Mouse (Mus musculus) layer of hippocampus, adult 2 months (tissue): ENCODE measurements around the gene Slc30a2. TPM values are rescaled to one million over a fixed set of nuclear protein-coding genes. Genes with fewer than 3 reads are reported as not detected.
"Not testable (repeated sequence)": the region's sequence is repeated elsewhere in the genome, so short reads cannot be mapped to it uniquely, and the experiment has no call there.

Experiments used
- DNase-seq, 2 experiments: peaks; one replicate each; pipeline ENCODE4 v3.0.0; 2022; ENCODE audit warnings: low spot score in 2 of 2
- H3K27ac ChIP-seq: fragments of 200-600 bp; 2 replicates; pipeline ENCODE4 v1.8.1; 2022
- H3K4me3 ChIP-seq: fragments of 200-600 bp; 2 replicates; pipeline ENCODE4 v1.8.1; 2022; ENCODE audit warnings: mild to moderate bottlenecking
- CTCF ChIP-seq: fragments of 200-600 bp; conservative IDR thresholded peaks from 2 replicates; pipeline ENCODE4 v1.8.1; 2022; ENCODE audit warnings: antibody characterized with exemption, mild to moderate bottlenecking, moderate library complexity
- total RNA-seq, 2 experiments: library from RNA; stranded (reverse); gene quantifications; 2 replicates each; pipeline ENCODE4 v1.2.3; 2021

Slc30a2 gene
- total RNA-seq, 2 experiments from 2014 or later, result not detected

- TF ChIP-seq CTCF, result no peak
- DNase-seq, result no peak
- H3K4me3 ChIP-seq, result no peak overlapping the region
- no peak overlapping the region for H3K27ac ChIP-seq
Measured at GRCm38 (mm10) chr4:134328832-134329231, 14.1 kb upstream of the Slc30a2 start.

DNA sequence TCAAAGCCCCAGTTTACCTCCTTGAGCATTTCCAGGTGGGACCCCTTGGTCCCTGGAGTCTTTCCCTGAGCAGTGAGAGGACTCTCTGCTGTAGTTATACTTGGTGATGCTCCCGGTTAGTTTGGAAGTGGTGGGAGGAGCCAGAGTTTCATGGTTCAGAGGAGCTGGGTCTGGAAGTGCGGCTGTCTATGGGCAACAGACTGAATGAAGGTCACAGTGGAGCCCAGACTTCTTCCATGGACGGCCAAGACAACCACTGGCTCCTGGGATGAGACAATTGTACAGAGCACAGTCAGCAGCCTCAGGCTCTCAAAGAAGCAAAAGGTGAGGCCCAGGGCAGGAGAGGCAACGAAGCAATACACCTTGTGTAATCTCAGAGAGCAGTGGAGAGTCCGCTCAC is 12.7 kb upstream of the Slc30a2 start:
- H3K27ac ChIP-seq, result no peak overlapping the region
- H3K4me3 ChIP-seq, result no peak overlapping the region
- TF ChIP-seq CTCF, result no peak
- no peak for DNase-seq

GRCm38 (mm10) chr4:134341231-134341630 is 1.8 kb upstream of the Slc30a2 start:
- DNase-seq, H3K27ac ChIP-seq, H3K4me3 ChIP-seq: not testable (repeated sequence)

- Histone ChIP-seq H3K4me3 (no peak overlapping the region), H3K27ac (no peak overlapping the region)
- no peak for DNase-seq
- no peak for TF ChIP-seq CTCF
Measured at GRCm38 (mm10) chr4:134342213-134342779, 685 bp upstream of the Slc30a2 start.

DNA sequence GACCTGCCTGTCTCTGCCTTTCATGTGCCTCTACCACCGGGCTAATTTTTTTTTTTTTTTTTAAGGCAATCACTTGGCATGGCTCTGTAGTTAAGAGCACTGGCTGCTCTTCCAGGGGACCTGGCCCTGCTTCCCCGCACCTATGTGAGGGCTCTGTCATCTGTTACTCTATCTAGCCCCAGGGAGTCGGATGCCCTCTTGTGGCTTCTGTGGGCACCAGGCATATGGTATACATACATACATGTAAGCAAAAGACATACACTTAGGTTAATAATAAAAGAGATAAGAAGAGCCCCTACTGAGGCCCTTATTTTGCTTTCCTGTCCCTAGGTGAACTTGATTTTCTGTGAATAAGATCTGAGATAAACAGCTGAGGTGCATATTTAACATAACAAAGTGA is 1.6 kb downstream of the Slc30a2 start:
- no peak overlapping the region for H3K4me3 ChIP-seq
- H3K27ac ChIP-seq, result no peak overlapping the region
- TF ChIP-seq CTCF, result peak; percentile 11; the same call in 1 of the 2 replicates
- no peak for DNase-seq

- no peak for DNase-seq
- no peak for TF ChIP-seq CTCF
- no peak overlapping the region for H3K27ac ChIP-seq
- H3K4me3 ChIP-seq, result no peak overlapping the region
Measured at GRCm38 (mm10) chr4:134345802-134346201, 2.8 kb downstream of the Slc30a2 start.

DNA sequence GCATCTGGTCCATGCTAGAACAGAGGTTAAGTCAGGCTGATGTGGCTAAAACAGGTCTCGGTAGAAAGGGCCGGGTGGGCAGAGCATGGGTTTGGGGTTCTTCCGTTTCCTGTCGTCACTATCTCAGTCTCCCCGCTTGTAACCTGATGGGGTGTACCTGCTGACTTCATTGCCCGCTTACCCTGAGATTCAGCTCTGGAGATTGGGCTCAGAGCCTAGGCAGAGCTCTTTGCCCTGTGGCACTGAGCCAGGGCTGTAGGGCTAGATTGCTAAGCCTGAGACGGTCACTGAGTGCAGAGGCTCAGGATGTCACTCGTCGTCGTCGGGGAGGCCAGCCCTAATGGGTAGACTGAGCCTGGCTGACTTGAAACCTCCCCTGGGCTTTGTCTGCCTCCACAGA is 5.1 kb downstream of the Slc30a2 start:
- Histone ChIP-seq H3K27ac (no peak overlapping the region), H3K4me3 (no peak overlapping the region)
- DNase-seq, result no peak
- TF ChIP-seq CTCF, result no peak

DNA sequence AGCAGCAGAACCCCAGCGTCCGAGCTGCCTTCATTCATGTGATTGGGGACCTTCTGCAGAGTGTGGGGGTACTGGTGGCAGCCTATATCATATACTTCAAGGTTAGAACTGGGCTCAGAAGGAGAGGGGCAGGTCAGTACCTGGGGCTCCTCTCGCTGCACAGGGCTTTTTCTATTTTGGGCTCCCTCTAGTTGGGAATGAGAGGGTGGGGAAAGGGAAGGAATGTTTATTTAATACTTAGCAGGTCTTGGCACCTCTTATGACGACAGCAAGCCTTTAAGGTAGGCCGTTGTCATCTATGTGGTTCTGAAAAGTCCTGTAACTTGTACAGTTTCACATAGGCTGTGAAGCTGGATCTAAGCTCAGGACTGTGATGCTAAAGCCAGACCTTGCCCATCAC is 5.6 kb downstream of the Slc30a2 start:
- no peak for TF ChIP-seq CTCF
- DNase-seq, result no peak
- H3K4me3 ChIP-seq, result no peak overlapping the region
- no peak overlapping the region for H3K27ac ChIP-seq

GRCm38 (mm10) chr4:134349829-134350228 is 6.8 kb downstream of the Slc30a2 start:
- TF ChIP-seq CTCF, result no peak
- no peak overlapping the region for H3K4me3 ChIP-seq
- no peak overlapping the region for H3K27ac ChIP-seq
- no peak for DNase-seq

- TF ChIP-seq CTCF, result no peak
- H3K27ac ChIP-seq, result no peak overlapping the region
- no peak for DNase-seq
- no peak overlapping the region for H3K4me3 ChIP-seq
Measured at GRCm38 (mm10) chr4:134350641-134351040, 7.7 kb downstream of the Slc30a2 start.

DNA sequence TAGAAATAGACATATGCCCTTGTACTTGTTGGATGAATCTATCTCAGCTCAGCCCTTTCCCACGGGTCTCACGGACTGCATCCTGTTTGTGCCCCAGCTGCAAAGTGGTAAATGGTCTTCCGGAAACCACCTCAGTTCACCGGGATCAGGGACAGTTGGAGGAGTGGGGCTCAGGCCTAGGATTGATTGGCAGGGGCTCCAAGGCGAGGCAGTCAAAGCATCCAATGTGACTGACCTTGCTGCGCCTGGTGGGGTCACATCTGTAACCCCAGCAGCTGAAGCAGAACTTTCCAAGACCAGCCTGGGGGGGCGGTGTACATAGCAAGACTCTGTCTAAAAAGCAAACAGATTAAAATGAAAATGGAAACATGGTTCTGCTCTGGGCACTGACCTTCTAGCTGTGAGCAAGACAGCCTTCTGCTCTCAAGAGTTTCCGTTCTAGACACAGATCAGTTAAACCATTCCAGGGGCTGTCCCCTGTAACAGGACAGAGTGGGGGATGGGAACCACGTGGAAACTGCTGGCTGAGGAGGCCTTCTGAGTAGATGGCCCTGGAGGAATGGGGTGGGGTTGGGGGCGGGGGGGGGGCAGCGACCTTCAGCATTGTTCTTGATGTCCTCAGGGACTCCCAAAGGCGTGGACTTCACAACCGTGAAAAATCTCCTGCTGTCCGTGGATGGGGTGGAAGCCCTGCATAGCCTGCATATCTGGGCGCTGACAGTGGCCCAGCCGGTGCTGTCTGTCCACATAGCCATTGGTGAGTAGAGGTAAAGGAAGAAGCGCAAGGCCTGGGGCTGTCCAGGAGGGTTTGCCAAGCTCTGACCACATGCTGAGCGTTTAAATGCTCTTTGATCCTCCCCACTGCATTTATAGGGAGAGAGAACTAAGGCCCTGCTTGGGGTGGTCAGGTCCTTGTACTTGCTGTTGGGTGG is 8.6 kb downstream of the Slc30a2 start:
- no peak for DNase-seq
- TF ChIP-seq CTCF, result no peak
- Histone ChIP-seq H3K4me3 (no peak overlapping the region), H3K27ac (no peak overlapping the region)

DNA sequence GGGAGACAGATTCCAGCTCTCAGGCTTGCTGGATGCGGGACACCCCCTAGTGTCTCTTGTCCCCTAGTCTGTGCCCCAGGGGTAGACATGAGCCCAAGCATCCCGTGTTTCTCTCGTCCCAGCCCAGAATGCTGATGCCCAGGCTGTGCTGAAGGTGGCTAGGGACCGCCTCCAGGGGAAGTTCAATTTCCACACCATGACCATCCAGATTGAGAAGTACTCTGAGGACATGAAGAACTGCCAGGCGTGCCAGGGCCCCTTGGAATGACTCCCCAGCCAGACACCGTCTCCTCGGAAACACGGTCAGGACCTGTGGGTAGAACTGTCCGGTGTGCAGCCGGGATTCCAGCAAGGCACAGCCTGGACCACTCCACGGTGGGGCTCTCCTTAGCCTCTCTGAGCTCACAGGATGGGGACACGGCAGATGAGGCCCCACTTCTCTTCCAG is 9.3 kb downstream of the Slc30a2 start:
- no peak overlapping the region for H3K27ac ChIP-seq
- H3K4me3 ChIP-seq, result no peak overlapping the region
- DNase-seq, result no peak
- TF ChIP-seq CTCF, result no peak

DNA sequence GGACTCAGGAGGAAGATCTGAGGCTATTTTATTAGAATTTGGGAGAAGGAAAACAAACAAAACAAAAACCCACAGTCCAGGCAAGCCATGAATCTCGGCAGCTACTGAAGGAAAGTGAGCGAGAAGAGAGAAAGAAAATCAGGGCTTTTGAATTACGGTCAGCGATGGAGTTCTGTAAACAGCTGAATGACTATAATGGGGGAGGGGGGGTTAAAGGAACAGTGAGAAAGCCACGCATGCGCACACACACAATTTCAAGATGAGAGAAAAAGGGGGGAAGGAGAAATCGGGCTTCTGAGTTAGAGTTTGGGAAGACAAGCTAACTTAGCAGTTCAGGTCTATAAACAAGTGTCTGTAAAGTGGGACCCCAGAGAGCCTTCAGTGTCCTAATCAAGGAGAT is 9.9 kb downstream of the Slc30a2 start:
- Histone ChIP-seq H3K4me3 (no peak overlapping the region), H3K27ac (no peak overlapping the region)
- TF ChIP-seq CTCF, result no peak
- DNase-seq, result no peak
